Mouse (Mus musculus) liver (tissue): ENCODE results near the gene H2-Q2.
"Not testable (repeated sequence)": the region's sequence is repeated elsewhere in the genome, so short reads cannot be mapped to it uniquely, and the experiment has no call there.

ENCODE experiments used
- DNase-seq: peaks from one replicate; pipeline ENCODE4 v3.0.0-alpha.2; 2020; ENCODE audit warnings: mixed read lengths

H2-Q2 gene

GRCm38 (mm10) chr17:35342071-35342671, at the start of gene H2-Q2:
Gene H2-Q2 (plus strand): TSS chr17:35342242.
- no peak for DNase-seq

GRCm38 (mm10) chr17:35295796-35296195, 46.2 kb upstream of the H2-Q2 start:
- peak; percentile 32 for DNase-seq

GRCm38 (mm10) chr17:35300261-35300945, 41.6 kb upstream of the H2-Q2 start:
- DNase-seq, result peak; percentile 19

- peak; percentile 80 for DNase-seq
Measured at GRCm38 (mm10) chr17:35301645-35302258, 40.3 kb upstream of the H2-Q2 start.

- DNase-seq, result no peak
Measured at GRCm38 (mm10) chr17:35303271-35303670, 38.8 kb upstream of the H2-Q2 start.

GRCm38 (mm10) chr17:35303756-35304350, 38.2 kb upstream of the H2-Q2 start:
- DNase-seq, result peak; percentile 7

GRCm38 (mm10) chr17:35304478-35304877, 37.6 kb upstream of the H2-Q2 start:
- DNase-seq, result no peak

- DNase-seq, result not testable (repeated sequence)
Measured at GRCm38 (mm10) chr17:35304921-35305320, 37.1 kb upstream of the H2-Q2 start.

GRCm38 (mm10) chr17:35318671-35319070, 23.4 kb upstream of the H2-Q2 start:
- no peak for DNase-seq

GRCm38 (mm10) chr17:35320327-35321081, 21.5 kb upstream of the H2-Q2 start, which contains the start of gene H2-Q1:
Gene H2-Q1 (plus strand): TSS chr17:35320405.
- no peak for DNase-seq

- not testable (repeated sequence) for DNase-seq
Measured at GRCm38 (mm10) chr17:35325124-35325523, 16.9 kb upstream of the H2-Q2 start.

GRCm38 (mm10) chr17:35326000-35326399, 16.0 kb upstream of the H2-Q2 start:
- DNase-seq, result not testable (repeated sequence)

GRCm38 (mm10) chr17:35329714-35330113, 12.3 kb upstream of the H2-Q2 start:
- not testable (repeated sequence) for DNase-seq

- not testable (repeated sequence) for DNase-seq
Measured at GRCm38 (mm10) chr17:35331546-35331945, 10.5 kb upstream of the H2-Q2 start.

- peak; percentile 17 for DNase-seq
Measured at GRCm38 (mm10) chr17:35342711-35343476, 852 bp downstream of the H2-Q2 start.

GRCm38 (mm10) chr17:35347659-35348058, 5.6 kb downstream of the H2-Q2 start:
- DNase-seq, result not testable (repeated sequence)

GRCm38 (mm10) chr17:35353275-35353674, 11.2 kb downstream of the H2-Q2 start:
- DNase-seq, result not testable (repeated sequence)

GRCm38 (mm10) chr17:35354071-35354470, 12.0 kb downstream of the H2-Q2 start:
- no peak for DNase-seq

- no peak for DNase-seq
Measured at GRCm38 (mm10) chr17:35357086-35357485, 15.0 kb downstream of the H2-Q2 start.

GRCm38 (mm10) chr17:35358763-35359469, 16.9 kb downstream of the H2-Q2 start:
- DNase-seq, result no peak

GRCm38 (mm10) chr17:35359470-35359862, 17.4 kb downstream of the H2-Q2 start:
- no peak for DNase-seq
